Mouse (Mus musculus): ENCODE results near the gene Dynlt1f. TPM values are rescaled to one million over a fixed set of nuclear protein-coding genes. Genes with fewer than 3 reads are reported as not detected.
"Not testable (repeated sequence)": the region's sequence is repeated elsewhere in the genome, so short reads cannot be mapped to it uniquely, and the experiment has no call there.

The Dynlt1f gene
- total RNA-seq, 4 experiments from 2014 or later = 99.3 to 120 (median 106) TPM

DNA sequence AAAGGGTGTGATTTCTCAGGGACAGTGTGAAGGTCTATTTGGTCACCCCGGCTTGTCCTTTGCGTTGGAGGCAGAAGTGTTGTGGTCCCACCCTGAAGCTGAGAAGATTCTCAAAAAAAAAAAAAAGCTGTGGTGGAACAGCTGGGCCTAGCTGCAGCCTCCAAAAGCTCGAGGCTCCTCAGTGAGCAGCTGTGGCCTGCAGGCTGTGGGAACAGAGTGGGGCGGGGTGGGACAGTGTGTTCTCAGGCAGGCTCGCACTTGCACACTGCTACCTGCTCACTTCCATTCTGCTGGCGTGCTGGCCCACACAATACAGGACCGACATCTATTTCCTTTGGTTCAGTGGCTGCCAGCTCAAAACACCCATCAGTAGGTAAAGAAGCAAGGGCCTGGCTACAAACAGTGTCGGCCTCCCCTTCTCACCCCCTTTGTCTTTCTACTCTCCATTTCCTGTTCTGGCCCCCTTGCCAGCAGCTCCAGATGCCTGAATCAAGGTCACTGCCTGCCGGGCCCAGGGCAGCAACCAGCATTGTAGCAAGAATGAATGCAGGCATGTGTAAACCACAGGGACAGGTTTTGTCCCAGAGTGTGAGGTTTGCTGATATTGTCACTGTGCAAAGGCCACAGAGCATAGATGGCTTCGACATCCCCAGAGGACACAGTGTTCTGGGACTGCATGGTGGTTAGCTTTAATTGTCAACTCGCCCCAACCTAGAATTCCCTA lies 5.6 kb upstream of the Dynlt1f start:
- not testable (repeated sequence) for DNase-seq

DNA sequence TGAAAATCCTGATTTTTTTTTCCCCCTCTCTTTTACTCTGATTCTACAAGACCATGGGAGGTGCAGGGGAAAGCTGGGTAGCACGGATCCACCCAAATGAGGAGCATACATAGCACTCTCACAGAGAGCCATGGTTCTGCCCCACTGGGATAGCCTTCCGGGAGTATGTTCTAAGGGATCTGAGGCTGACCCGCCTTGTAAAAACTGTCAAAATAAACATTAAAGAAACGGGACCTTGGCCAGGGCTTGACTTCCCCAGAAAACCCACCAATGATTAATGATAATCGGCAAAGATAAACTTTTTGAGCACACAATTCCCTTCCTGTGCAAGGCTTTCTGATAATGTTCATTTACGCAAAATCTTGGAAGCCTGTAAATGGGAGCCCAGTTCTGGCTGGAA lies 4.9 kb upstream of the Dynlt1f start:
- DNase-seq = not testable (repeated sequence)

DNA sequence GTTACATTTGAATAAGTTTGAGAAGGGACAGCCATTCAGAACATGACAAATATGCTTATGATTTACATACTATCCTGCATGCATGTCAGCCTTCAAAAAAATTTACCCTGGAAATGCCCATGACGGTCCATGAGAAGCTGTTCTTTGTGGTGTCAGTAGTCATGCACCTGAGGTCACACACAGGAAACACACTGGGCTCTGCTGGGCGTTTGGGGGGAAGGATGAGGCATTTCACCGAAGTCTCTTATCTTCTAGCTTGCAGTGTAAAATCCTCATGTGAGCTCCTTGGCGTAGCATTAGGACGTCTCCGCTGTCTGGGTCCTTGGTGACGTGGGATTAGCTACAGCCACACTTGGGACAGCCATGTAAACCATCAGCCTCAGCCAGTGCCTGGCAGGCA lies 3.1 kb upstream of the Dynlt1f start, which contains the start of gene Sytl3:
TSS of gene Sytl3 (plus strand) at position 293 of the 400 bp plus-strand sequence.
- DNase-seq = not testable (repeated sequence)

DNA sequence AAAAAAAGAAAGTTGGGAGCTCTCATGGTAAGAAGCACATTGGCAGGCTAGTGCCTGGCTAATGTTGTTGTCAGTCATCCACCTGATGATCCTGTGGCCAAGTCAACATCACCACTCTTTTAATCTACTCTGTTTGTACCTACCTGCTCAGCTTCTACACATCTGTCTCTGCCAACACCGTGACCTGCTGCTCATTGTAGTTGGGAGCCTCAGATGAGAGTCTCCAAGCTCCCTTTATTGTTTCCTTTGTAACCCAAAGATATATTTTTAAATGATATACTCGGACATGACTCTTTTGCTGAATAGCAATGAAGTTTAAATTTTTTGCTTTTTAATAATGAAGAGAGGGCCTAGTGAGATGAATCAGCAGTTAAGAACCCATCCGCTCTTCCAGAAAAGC lies 771 bp upstream of the Dynlt1f start:
- DNase-seq = not testable (repeated sequence)

DNA sequence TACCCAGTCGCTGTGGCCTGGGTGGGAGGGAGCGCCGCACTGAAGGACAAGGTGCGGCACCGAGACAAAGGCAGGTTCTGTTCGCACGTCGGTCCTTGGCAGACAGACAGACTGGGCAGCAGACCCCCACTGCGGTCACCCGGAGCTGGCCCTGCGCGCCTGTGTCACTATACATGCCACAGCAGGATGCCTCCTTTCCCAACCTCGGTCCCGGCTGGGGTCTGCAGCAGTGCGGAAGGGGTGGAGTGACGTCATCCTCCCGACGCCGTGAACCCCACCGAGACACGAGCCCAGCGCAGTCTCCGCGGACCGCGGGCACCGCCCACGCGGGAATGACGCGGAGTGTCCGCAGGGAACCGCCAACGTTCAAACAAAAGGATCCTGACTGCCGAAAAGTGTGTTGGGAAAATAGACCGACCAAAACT lies 601 bp downstream of the Dynlt1f start:
- DNase-seq = peak; percentile 52

DNA sequence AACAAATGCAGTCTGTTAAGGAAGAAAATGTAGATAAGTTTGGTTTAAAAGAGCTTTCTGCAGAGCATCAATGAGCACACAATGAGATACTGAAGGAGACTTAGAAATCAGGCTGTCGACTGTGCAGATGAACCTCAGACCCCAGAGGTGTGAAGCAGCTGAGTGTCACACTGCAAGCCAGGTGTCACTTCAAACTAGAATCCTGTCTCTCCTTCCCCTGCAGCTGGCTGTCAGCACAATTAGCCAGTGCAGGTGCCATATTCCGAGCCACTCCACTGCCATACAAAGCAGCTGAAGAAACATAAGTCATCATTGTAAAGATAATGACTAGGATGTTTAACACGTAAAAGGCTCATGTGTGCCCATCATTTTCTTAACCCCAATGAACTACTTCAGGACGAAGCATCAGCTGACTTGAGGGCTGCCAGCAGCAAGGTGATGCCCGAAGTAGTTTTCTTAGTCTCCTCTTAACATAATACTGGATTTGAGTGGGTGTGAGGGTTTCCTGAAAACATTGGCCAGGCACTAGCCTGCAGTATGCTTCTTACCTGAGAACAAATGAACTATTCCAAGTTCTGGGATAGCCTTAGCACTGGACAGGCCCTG lies 2.3 kb downstream of the Dynlt1f start:
- DNase-seq = not testable (repeated sequence)

DNA sequence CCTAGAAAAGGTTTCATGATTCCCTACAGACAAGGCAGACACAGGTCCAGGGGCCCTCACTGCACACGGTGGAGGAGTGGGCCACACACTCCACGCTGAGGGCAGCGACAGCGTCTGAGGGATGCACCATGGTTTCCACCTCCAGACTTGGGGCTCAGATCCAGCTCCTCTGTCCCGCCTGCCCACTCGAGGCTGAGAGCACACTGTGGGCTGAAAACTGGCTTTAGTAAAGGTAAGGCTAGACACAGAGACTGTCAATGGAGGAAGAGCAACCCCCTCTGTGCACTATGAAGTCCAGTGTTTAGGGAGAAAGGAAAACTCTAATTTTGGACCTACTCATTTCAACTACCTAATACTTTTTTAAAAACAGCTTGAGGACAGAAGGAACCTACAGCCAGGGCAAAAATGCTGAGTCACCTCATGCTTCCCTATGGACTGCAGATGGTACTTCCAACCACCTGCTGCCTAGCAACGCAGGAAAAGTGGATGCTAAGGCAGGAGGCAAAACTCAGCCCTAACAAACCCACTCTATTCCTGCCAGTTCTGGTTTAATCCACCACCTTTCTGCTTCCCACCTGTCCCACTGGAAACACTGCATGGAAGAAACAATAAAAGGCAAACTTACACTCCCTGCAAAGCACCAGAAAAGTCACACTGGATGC lies 4.7 kb downstream of the Dynlt1f start:
- not testable (repeated sequence) for DNase-seq

DNA sequence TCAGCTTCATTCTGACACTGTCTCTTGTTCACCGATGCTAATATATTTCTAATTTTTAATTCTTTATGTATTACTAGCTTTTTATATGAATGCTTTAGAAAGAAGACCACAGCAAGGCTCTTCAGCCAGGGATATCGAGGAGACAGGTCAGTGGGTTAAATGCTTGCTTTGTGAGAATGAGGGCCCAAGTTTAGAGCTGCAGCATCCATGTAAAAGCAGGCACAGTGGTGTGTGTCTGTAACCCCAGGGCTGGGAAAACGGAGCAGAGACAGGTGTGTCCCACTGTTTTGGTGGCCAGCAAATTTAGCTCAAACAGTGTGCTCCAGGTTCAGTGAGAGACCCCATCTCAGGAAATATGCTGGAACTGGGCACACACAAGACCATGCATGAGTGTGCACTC lies 8.2 kb downstream of the Dynlt1f start:
- not testable (repeated sequence) for DNase-seq

DNA sequence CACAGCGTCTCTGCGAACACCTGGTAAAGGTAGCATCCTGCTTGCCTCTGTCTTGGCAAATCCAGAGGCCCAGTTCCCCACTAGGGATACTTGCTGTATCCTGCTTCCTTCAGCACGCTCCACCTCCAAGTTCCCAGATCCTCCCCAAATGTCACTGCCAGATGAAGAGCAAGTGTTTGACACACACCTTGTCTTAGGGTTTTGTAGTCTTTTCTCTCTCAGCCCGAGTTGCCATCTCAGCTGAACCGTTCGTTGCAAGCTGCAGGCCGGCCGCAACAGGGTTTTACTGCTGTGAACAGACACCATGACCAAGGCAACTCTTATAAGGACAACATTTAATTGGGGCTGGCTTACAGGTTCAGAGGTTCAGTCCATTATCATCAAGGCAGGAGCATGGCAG lies 8.9 kb downstream of the Dynlt1f start:
- not testable (repeated sequence) for DNase-seq

DNA sequence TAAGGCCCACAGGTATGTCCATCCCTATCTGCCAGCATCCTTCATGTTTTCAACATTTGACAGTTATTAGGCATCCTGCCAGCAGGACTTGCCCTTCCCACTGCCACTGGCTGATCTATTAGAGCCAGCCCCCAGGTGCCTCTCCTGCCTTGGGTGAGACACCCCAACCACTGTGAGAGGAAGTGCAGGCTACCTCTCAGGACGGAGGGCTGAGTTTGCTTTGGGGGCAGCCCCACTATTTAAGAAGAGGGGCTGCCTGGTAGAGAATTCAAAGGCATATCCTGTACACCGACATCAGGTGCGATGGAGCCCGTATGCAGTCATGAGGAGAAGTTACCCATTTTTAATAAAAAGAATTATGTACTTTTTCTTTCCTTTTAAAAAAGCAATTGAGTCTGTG lies 10.0 kb downstream of the Dynlt1f start:
- DNase-seq = not testable (repeated sequence)

DNA sequence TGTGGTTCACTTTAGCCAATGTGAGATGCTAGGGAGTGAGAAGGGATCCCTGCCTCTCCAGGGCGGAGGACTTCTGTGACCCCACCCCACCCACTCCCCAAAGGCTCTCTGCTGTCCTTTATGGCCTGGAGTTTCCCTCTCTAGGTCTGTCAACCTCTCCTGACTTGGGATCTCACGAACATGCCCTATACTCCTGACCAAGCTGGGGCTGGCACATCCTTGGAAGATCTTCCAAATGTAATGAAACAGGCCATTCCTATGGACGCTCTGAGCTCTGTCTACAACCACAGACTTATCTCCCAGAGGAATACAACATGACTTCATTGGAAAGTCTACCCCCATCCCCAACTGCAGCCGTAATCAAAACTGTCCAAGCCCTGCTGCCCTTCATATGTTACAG lies 11.0 kb downstream of the Dynlt1f start:
- not testable (repeated sequence) for DNase-seq

DNA sequence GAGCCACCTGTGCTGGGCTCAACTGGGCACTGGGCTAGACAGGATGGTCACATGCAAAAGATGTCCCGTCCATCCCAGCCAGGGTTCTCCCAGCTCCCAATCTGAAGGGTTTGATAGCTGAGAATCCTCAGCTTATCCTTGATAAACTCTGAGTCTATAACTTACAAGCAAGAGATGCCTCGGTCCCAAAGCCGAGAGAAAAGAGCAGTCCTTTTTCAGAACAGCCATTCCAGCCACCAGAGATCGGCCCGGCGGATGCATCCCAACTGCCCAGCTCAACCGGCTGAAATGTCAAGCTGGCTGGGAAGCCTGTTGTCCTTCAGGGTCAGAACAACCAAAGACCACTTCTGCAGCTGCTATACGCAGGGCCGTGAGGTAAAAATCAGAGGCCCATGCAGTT lies 11.5 kb downstream of the Dynlt1f start:
- DNase-seq = not testable (repeated sequence)

DNA sequence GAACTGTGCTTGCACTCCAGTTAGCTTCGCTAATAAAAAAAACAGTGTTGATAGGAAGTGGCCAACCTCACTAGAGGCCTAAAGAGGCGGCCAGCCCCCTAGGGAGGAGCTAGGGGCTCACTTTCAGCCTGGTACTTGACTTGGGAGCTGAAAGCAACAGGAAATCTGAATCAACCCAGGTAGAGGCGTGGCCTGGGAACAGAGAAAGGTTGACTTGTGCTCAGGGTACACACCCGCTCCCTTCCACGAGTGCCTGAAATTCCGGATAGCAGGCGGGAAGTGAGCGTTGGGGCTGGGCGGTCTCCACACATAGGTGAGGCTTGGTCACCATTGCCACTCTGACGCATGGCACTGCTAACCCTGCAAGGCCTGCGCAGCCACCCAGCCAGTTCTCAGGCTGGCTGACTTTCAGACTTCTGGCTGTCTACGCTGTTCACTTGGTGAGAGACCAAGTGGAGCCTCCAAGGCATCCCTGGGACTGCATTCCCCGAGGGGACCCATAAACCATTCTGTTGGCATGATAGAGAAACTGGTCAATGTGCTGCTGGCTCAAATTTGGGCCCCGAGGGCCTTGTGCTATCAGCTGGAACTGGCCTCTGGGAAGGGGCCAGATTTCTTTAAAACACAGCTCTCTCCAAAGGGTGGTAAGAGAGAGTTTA lies 14.8 kb downstream of the Dynlt1f start:
- DNase-seq = not testable (repeated sequence)

DNA sequence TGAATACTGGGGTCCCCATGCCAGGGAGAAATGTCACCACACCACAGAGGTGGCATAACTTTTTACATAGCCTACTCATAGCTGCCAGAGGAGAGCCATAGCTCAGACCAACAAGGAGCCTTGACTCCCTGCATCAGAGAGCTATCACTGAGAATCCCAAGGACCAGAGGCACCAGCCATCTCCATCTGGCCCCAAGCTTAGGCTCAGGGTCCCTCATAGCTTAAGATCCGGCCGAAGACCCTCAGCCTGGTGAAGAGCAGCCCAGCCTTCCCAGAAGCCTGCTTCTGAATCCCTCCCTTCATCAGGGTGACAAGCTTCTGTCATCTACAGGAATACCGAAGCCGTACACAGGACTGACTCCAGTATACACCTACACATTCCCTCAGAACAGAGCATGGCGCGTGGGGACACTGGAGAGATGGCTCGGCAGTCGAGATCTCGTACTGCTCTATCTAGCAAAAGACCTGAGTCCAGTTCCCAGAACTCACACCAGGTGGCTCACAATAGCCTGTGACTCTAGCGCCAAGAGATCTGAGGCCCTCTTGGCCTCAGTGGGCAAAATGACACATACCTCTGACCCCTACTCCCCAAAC lies 15.6 kb downstream of the Dynlt1f start:
- not testable (repeated sequence) for DNase-seq

DNA sequence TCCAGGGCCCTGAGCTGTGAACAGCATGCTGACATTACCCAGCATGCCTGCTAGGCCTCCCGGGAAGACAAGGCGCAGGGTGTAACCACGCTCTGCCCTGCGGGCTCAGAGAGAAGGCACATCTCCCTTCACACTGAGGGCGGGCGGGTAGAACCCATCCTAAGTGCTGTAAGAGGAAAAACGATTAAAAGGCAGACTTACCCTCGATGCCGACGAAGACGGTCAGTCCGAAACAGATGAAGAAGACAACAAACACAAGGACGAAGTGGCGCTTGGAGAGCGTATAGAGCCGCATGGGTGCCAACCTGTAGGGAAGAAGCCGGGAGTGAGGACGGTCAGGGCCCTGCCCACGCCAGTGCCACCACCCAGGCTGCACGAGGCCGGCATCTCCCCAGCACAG lies 16.2 kb downstream of the Dynlt1f start:
- DNase-seq = not testable (repeated sequence)

DNA sequence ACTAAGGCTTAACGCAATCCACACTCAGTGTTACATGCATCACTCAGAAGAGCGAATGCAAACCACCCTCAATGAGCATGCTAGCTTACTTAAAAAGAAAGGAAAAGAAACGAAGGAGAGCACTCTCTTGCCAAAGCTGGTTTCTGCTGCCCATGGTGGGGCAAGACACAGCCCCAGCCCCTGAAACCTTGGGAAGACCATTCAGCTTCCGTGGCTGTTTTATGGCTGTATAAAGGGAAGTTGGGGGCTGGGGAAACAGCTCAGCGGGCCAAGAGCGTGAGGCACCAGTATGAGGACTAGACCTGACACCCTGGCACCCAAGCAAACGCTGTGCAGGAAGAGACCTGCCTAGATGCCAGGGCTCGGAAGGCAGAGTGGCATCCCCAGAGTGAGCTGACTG lies 17.3 kb downstream of the Dynlt1f start:
- not testable (repeated sequence) for DNase-seq

DNA sequence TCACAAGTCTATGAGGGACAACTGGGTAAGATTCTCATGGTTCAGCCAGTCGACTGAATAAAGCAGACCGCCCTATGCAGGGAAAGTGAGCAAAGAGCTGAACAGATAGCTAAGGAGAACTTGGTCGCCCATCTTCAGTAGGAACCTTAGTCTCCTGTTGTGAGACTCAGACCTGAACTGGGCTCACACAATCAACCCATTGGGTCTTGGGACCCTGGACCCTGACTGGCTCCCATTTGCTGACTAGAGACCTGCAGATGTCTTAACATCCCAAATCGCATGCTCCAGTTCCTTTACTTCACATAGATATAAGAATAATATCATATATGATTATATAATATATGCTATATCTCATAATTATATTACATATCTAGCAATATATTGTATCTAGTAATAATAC lies 18.3 kb downstream of the Dynlt1f start:
- not testable (repeated sequence) for DNase-seq

DNA sequence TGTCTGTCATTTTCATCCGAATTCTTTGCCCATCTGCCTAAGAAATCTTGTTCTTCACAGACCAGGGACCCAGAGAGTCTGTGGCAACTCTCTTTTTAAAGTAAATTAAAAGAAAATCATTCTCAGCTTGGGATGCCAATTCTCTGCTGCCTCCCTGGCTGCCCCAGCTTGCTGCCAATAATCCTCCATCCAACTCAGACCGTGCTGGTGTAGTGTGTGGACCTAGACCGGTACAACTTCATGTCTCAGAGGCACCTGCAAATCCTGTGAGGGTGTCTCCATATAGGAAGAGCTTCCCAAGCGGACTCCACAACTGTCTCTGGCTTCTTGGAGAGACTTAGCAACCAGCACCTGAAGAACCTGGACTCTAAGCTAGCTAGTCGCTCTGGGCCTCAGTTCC lies 18.8 kb downstream of the Dynlt1f start:
- no peak for DNase-seq

DNA sequence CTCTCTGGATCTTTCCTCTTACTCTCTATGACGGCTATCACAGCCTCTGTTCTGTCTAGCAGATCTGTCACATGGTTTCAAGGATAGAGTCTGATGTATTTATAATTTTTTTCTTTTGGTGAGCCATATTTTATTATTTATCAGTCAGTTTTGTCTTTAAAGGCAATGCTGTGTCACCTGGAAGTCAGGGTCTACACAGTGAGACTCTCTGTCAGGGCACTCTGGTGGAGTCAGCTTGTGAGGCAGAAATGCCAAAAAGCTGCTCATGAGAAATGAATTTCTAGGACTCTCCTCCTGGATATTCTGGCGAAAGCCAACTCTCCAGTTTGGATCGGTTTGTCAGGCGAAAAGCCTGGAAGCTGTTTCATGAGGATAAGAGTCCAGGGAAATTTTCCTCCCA lies 19.9 kb downstream of the Dynlt1f start:
- not testable (repeated sequence) for DNase-seq

DNA sequence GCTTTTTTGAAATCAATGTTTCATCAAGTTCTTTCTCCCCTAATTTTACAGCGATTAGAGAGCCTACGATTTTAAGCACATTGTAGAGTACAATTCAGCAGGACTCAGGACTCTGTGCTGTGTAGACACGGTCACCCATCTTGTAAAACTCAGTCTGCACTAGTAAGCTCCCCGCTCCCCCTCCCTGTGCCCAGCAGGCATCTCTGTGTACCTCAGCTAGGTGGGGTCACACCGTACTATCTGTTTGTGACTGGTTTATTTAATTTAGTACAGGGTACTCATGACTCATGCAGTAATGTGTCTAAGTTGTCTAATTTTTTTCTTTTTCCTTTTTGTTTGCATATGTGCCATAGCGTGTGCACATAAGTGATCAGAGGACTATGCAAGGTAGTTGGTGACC lies 22.9 kb downstream of the Dynlt1f start:
- not testable (repeated sequence) for DNase-seq

DNA sequence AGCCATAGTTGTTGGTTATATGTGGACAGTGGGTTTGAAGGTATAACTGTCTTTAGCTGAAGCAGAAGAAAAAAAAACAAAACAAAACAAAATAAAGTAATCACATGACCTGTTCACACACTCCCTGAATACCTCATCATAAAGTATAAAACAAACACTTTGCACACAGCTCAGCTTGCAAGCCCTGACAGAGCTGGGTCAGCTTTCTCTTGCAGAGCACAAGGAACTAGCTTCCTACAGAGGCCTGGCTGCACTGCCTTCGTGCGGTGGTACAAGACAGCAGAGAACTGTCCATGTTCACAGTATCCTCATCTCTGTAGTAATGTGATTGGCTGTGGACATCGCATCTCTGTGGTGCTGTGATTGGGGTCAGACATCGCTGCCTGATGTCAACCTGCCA lies 25.3 kb downstream of the Dynlt1f start:
- not testable (repeated sequence) for DNase-seq

DNA sequence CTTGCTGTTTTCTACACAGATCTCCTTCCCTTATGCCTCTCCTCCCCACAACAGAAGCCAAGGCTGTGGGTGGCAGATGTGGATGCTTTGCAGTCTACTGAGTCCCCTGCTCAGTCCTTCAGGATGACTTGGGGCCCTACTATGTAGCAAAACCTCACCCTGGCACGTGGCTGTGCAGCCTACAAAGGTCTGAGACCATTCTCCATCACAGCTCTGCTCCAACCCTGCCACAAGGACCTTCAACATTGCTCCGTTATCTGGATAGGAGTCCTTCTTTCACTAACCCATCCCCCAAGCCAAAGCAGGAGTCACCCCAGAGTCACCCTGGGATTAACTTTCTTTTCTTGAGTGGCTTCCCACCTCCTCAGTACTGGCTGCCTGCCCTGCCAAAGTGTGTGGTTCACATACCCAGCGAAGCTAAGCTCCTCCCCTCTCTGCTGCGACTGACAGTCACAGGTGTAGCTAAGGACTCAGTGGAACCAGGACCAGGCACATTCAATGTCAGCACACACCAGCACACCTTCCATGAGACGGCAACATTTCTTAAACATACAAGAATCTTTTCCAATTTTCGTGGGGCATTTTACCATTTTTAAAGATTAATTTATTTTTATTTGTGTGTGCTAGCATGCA lies 30.7 kb downstream of the Dynlt1f start:
- not testable (repeated sequence) for DNase-seq

Data from adrenal gland, adult 8-10 months (tissue).